Mouse (Mus musculus): ENCODE data around the gene BC034090.

DNA sequence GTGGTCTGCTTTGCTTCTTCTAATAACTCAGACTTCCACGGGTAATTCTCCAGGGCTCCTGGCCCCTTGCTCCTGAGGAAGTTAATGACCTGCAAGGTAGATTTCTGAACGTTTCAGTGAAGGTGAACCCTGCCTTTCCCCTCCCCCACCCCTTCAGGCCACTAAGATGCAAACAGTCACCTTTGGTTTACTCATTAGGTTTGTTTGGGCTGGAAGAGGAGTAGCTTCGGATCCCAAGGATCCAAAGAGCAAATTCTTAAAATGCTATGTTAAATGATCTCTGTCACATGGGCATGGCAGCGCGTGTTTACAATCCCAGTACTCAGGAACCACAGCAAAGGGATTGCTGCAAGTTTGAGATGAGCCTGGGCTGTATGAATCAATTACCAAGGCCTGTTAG is 3.2 kb upstream of the BC034090 start:
- TF ChIP-seq CTCF (conservative IDR thresholded peaks at IDR 0.05; ENCODE audit: low read length), result no peak
- TF ChIP-seq NANOG (IDR thresholded peaks at IDR 0.05; ENCODE audit: borderline replicate concordance, low read length), result no peak
- no peak for TF ChIP-seq POU5F1 (IDR thresholded peaks at IDR 0.05; ENCODE audit: borderline replicate concordance, low read length)
